Mouse (Mus musculus) hindbrain, embryonic 15.5 days (tissue): ENCODE data around the gene Zfp768. TPM values are rescaled to one million over a fixed set of nuclear protein-coding genes. Genes with fewer than 3 reads are reported as not detected.
"Not testable (repeated sequence)": the region's sequence is repeated elsewhere in the genome, so short reads cannot be mapped to it uniquely, and the experiment has no call there.

Experiments
- ATAC-seq: fragments of 200-750 bp; cut with Nextera tagmentation; 2 replicates; pipeline ENCODE4 v1.8.0; 2017; ENCODE audit warnings: low read depth, moderate number of reproducible peaks, moderate TSS enrichment; ENCODE audit not compliant: low FRiP score
- H3K27ac ChIP-seq: fragments of 300-500 bp; sonication (generic); replicated peaks from 2 replicates; pipeline ENCODE4 v1.5.1; 2015; ENCODE audit warnings: mild to moderate bottlenecking, inconsistent platforms
- H3K27me3 ChIP-seq: fragments of 300-500 bp; sonication (generic); 2 replicates; pipeline ENCODE4 v1.6.1; 2015; ENCODE audit warnings: control low read depth, inconsistent platforms
- H3K36me3 ChIP-seq: fragments of 300-500 bp; sonication (generic); 2 replicates; pipeline ENCODE4 v1.6.1; 2015; ENCODE audit warnings: control low read depth, inconsistent platforms
- H3K4me1 ChIP-seq: fragments of 300-500 bp; sonication (generic); replicated peaks from 2 replicates; pipeline ENCODE4 v1.6.1; 2015; ENCODE audit warnings: control low read depth, inconsistent platforms
- H3K4me2 ChIP-seq: fragments of 300-500 bp; sonication (generic); 2 replicates; pipeline ENCODE4 v1.6.1; 2015; ENCODE audit warnings: moderate library complexity, mild to moderate bottlenecking, inconsistent platforms
- H3K4me3 ChIP-seq: fragments of 300-500 bp; sonication (generic); 2 replicates; pipeline ENCODE4 v1.5.1; 2015; ENCODE audit warnings: mild to moderate bottlenecking, inconsistent platforms
- H3K9ac ChIP-seq: fragments of 300-500 bp; sonication (generic); 2 replicates; pipeline ENCODE4 v1.6.1; 2015; ENCODE audit warnings: inconsistent platforms
- H3K9me3 ChIP-seq: fragments of 300-500 bp; sonication (generic); 2 replicates; pipeline ENCODE4 v1.6.1; 2016; ENCODE audit warnings: control low read depth, inconsistent platforms
- WGBS: fragments of 180-500 bp; shearing (Covaris S2); methylation state at CpG from one replicate; pipeline ENCODE4 v1.1.7; 2015; 5-methylcytosine and 5-hydroxymethylcytosine counted together
- polyA plus RNA-seq: library from polyadenylated mRNA; unstranded; fragments of >200 nt; fragmentation: Nextera tagmentation; extraction: Ambion mirVana; gene quantifications from 2 replicates; pipeline ENCODE4 v1.2.1, GENCODE M21; 2015

Zfp768 gene
- 17.7 and 20.4 TPM in 2 replicates for polyA plus RNA-seq

- Histone ChIP-seq H3K9ac (peak within 1 kb of the TSS; percentile 96), H3K27ac (peak within 1 kb of the TSS; percentile 93), H3K4me2 (peak within 1 kb of the TSS; percentile 81), H3K4me1 (peaks cover 28% of the 10 kb centered on the region), H3K4me3 (peak within 1 kb of the TSS; percentile 90), H3K9me3 (no peaks in the 10 kb centered on the region), H3K27me3 (no peaks in the 10 kb centered on the region), H3K36me3 (peaks cover 10% of the 10 kb centered on the region; the same call in 1 of the 2 replicates)
- WGBS = under 1% methylated on average over 73 of the region's 76 CpGs
- ATAC-seq = peak; percentile 91
These were observed at the start of gene Zfp768 for GRCm38 (mm10) chr7:127345512-127346325. Gene Zfp768, minus strand, starts transcription at chr7:127345589.

DNA sequence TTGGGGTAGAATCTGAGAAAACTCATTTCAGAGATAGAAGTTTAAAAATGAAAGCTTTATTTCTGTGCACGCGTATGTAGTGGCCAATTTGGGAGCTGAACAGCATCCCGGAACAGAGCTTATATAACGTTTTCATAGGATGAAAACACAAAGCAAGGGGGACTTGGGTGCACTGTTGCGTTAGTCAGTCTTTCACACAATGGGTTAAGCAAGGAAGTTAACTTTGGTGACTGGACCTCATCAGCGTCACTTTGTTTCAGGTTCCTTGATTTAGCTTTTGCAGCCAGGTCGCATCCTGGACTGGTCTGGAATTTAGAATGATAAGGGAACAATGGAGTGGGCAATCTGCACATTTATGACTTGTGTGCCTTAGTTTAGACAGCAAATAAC is 48.5 kb upstream of the Zfp768 start:
- Histone ChIP-seq H3K9me3 (no peaks in the 10 kb centered on the region), H3K36me3 (no peaks in the 10 kb centered on the region), H3K27me3 (no peaks in the 10 kb centered on the region), H3K4me3 (peak overlapping the region; percentile 79), H3K4me1 (peaks cover 16% of the 10 kb centered on the region), H3K9ac (peak overlapping the region; percentile 34), H3K27ac (peak overlapping the region; percentile 91), H3K4me2 (peak overlapping the region; percentile 60)
- 28% methylated on average over 7 of the region's 7 CpGs for WGBS
- no peak for ATAC-seq

GRCm38 (mm10) chr7:127393157-127393943 is 48.0 kb upstream of the Zfp768 start, which contains the start of gene E430018J23Rik:
Gene E430018J23Rik, minus strand, starts transcription at chr7:127393629.
- Histone ChIP-seq H3K27me3 (no peaks in the 10 kb centered on the region), H3K9ac (peak within 1 kb of the TSS; percentile 85), H3K4me1 (peaks cover 16% of the 10 kb centered on the region), H3K4me2 (peak within 1 kb of the TSS; percentile 60), H3K4me3 (peak within 1 kb of the TSS; percentile 79), H3K9me3 (no peaks in the 10 kb centered on the region), H3K36me3 (no peaks in the 10 kb centered on the region), H3K27ac (peak within 1 kb of the TSS; percentile 91)
- under 1% methylated on average over 45 of the region's 45 CpGs for WGBS
- ATAC-seq = peak; percentile 95

GRCm38 (mm10) chr7:127392251-127392824 is 46.9 kb upstream of the Zfp768 start:
- H3K4me1 ChIP-seq = peaks cover 16% of the 10 kb centered on the region
- peak overlapping the region; percentile 60 for H3K4me2 ChIP-seq
- 91% methylated on average over 8 of the region's 8 CpGs for WGBS
- no peaks in the 10 kb centered on the region for H3K27me3 ChIP-seq
- H3K9ac ChIP-seq = peak overlapping the region; percentile 85; the same call in 1 of the 2 replicates
- peak overlapping the region; percentile 79 for H3K4me3 ChIP-seq
- H3K27ac ChIP-seq = peak overlapping the region; percentile 91; the same call in 1 of the 2 replicates
- H3K9me3 ChIP-seq = no peaks in the 10 kb centered on the region
- no peaks in the 10 kb centered on the region for H3K36me3 ChIP-seq
- ATAC-seq = no peak

GRCm38 (mm10) chr7:127391538-127391937 is 46.1 kb upstream of the Zfp768 start:
- ATAC-seq = no peak

GRCm38 (mm10) chr7:127390306-127390705 is 44.9 kb upstream of the Zfp768 start:
- no peaks in the 10 kb centered on the region for H3K9me3 ChIP-seq
- ATAC-seq = no peak
- H3K36me3 ChIP-seq = peaks cover 3% of the 10 kb centered on the region; the same call in 1 of the 2 replicates
- H3K27ac ChIP-seq = no peak overlapping the region
- no peaks in the 10 kb centered on the region for H3K27me3 ChIP-seq
- H3K4me3 ChIP-seq = no peak overlapping the region
- H3K4me2 ChIP-seq = no peak overlapping the region
- H3K9ac ChIP-seq = no peak overlapping the region
- peaks cover 22% of the 10 kb centered on the region for H3K4me1 ChIP-seq
- WGBS = 76% methylated on average over 7 of the region's 7 CpGs

More at GRCm38 (mm10) chr7:127391538-127391937, 46.1 kb upstream of the Zfp768 start:
- H3K4me2 ChIP-seq = no peak overlapping the region
- H3K27ac ChIP-seq = no peak overlapping the region
- H3K4me1 ChIP-seq = peaks cover 16% of the 10 kb centered on the region
- 95% methylated on average over 16 of the region's 16 CpGs for WGBS
- H3K27me3 ChIP-seq = no peaks in the 10 kb centered on the region
- no peaks in the 10 kb centered on the region for H3K36me3 ChIP-seq
- H3K4me3 ChIP-seq = no peak overlapping the region
- H3K9ac ChIP-seq = no peak overlapping the region
- no peaks in the 10 kb centered on the region for H3K9me3 ChIP-seq

- H3K27ac ChIP-seq, H3K4me2 ChIP-seq, H3K4me3 ChIP-seq, ATAC-seq, H3K27me3 ChIP-seq, H3K9me3 ChIP-seq, H3K9ac ChIP-seq: not testable (repeated sequence)
- peaks cover 10% of the 10 kb centered on the region for H3K36me3 ChIP-seq
- peaks cover 15% of the 10 kb centered on the region for H3K4me1 ChIP-seq
These were observed 42.8 kb upstream of the Zfp768 start for GRCm38 (mm10) chr7:127388201-127388600.

DNA sequence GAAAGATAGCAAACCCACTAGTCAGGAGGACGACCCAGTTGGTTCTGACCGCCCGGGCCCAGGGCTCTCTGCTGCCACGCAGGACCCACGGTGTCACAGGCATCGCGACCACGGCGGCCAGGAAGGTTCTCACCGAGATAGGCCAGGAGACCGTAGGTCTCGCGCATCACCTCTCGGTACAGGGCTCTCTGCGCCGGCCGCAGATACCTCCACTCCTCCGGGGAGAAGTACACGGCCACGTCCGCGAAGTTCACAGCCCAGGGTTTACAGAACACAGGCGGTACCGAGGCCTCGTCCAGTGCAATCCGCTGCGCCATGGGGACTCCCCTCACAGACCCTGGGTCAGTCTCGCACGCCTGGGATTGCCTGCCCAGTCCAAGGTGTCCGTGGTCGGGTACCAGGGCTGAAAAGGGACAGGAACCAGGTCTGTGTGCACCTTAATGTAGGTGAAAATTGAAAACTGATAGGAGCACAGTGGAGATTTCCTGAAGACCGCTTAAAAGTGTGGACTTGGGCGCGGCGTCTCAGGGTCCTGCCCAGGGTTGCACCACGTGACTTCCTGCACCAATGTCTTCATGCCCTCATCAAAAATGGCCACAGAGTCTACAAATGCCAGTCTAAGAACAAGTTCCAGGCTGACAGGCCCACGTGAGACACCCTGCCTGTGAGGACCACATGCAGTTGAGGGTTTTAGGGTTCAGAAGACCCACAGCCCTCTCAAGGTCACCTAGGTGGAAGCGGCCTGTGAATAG is 41.4 kb upstream of the Zfp768 start, which contains the start of gene 9130019O22Rik:
TSS of gene 9130019O22Rik (minus strand) at position 526 of the 752 bp plus-strand sequence.
- peak; percentile 88 for ATAC-seq
- H3K4me1 ChIP-seq = peaks cover 6% of the 10 kb centered on the region
- WGBS = 10% methylated on average over 38 of the region's 38 CpGs
- H3K27me3 ChIP-seq = no peaks in the 10 kb centered on the region
- no peaks in the 10 kb centered on the region for H3K9me3 ChIP-seq
- H3K36me3 ChIP-seq = peaks cover 10% of the 10 kb centered on the region
- H3K9ac ChIP-seq = peak within 1 kb of the TSS; percentile 69
- peak within 1 kb of the TSS; percentile 63 for H3K4me3 ChIP-seq
- peak within 1 kb of the TSS; percentile 81 for H3K4me2 ChIP-seq
- peak within 1 kb of the TSS; percentile 67 for H3K27ac ChIP-seq

- H3K36me3 ChIP-seq = peaks cover 10% of the 10 kb centered on the region
- not testable (repeated sequence) for H3K27ac ChIP-seq, ATAC-seq, H3K9me3 ChIP-seq, H3K27me3 ChIP-seq, H3K4me2 ChIP-seq, H3K4me3 ChIP-seq, H3K4me1 ChIP-seq, H3K9ac ChIP-seq
- 95% methylated on average over 4 of the region's 4 CpGs for WGBS
These were observed 40.2 kb upstream of the Zfp768 start for GRCm38 (mm10) chr7:127385560-127385959.

DNA sequence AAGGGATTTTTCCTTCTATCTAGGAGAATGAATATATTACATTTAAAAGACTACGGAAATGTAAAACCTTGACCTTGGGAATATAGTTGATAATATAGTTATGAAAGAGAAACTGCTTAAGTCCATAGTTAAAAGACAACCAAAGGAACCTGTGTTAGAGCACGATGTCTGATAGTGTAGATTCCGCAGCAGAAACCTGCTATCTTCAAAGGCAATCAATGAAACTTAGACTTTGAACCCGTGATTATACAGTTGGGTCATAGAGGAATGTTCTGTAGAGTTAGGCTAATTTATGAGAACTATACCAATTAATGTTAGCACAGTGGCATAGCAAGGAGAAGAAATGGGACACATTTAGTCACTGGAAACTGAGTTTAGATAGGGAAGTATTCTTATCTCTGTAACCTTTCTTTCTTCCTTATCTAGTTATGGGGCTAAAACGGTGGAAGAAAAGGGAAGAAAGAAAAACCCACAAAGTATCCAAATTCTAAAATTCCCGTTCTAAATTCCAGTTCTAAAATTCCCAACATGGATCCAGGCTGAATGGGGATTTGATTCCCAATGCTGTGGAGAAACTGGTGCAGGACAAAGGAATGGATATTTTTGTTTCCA is 33.0 kb upstream of the Zfp768 start:
- ATAC-seq = no peak
- Histone ChIP-seq H3K27me3 (no peaks in the 10 kb centered on the region), H3K9me3 (no peaks in the 10 kb centered on the region), H3K4me1 (peaks cover 4% of the 10 kb centered on the region; the same call in 1 of the 2 replicates), H3K36me3 (peaks cover 7% of the 10 kb centered on the region; the same call in 1 of the 2 replicates), H3K4me2 (no peak overlapping the region), H3K27ac (no peak overlapping the region), H3K9ac (no peak overlapping the region), H3K4me3 (no peak overlapping the region)
- 80% methylated on average over 6 of the region's 6 CpGs for WGBS
